Mouse (Mus musculus) embryonic fibroblast, embryonic 13.5 days (primary cell): ENCODE data around the gene Spa17.

Source experiments
- CTCF ChIP-seq: IDR thresholded peaks from 2 replicates; pipeline ENCODE4 v1.5.1; 2011; ENCODE audit warnings: mild to moderate bottlenecking, control low read depth, low read length, moderate library complexity, borderline replicate concordance; ENCODE audit not compliant: insufficient read depth
- POLR2A ChIP-seq: IDR thresholded peaks from 2 replicates; pipeline ENCODE4 v1.6.1; 2011; ENCODE audit warnings: low read depth, mild to moderate bottlenecking, control low read depth, low read length, moderate library complexity

- no peak for TF ChIP-seq CTCF
- TF ChIP-seq POLR2A, result no peak
Observed at GRCm38 (mm10) chr9:37626103-37626567, 12.6 kb upstream of the Spa17 start.
